Mouse (Mus musculus): ENCODE data around the gene Atad3a. TPM values are rescaled to one million over a fixed set of nuclear protein-coding genes. Genes with fewer than 3 reads are reported as not detected.
"Not testable (repeated sequence)": the region's sequence is repeated elsewhere in the genome, so short reads cannot be mapped to it uniquely, and the experiment has no call there.

Gene Atad3a
- 93.8 and 94.9 TPM in 2 replicates for polyA plus RNA-seq (2015; fragmentation: Nextera tagmentation; extraction: Ambion mirVana)

GRCm38 (mm10) chr4:155760613-155761355 lies at the start of gene Atad3a:
TSS of gene Atad3a (minus strand) at chr4:155761093.
- H3K4me2 ChIP-seq: peak within 1 kb of the TSS; percentile 97
- H3K4me3 ChIP-seq: peak within 1 kb of the TSS; percentile 91
- peak; percentile 95 for ATAC-seq (ENCODE audit: insufficient number of reproducible peaks, insufficient read depth, low FRiP score, low TSS enrichment, low read depth)
- peaks cover 18% of the 10 kb centered on the region for H3K36me3 ChIP-seq
- H3K27ac ChIP-seq: peak within 1 kb of the TSS; percentile 58
- peaks cover 22% of the 10 kb centered on the region for H3K4me1 ChIP-seq
- H3K9ac ChIP-seq: peak within 1 kb of the TSS; percentile 88
- WGBS: under 1% methylated on average over 68 of the region's 68 CpGs
- no peaks in the 10 kb centered on the region for H3K9me3 ChIP-seq
- H3K27me3 ChIP-seq: no peaks in the 10 kb centered on the region

GRCm38 (mm10) chr4:155807841-155808240 lies 46.9 kb upstream of the Atad3a start:
- ATAC-seq (ENCODE audit: insufficient number of reproducible peaks, insufficient read depth, low FRiP score, low TSS enrichment, low read depth): no peak
- H3K27me3 ChIP-seq: no peaks in the 10 kb centered on the region
- no peak overlapping the region for H3K9ac ChIP-seq
- 91% methylated on average over 3 of the region's 3 CpGs for WGBS
- H3K36me3 ChIP-seq: peaks cover 59% of the 10 kb centered on the region
- no peak overlapping the region for H3K4me3 ChIP-seq
- H3K4me1 ChIP-seq: peaks cover 25% of the 10 kb centered on the region
- H3K9me3 ChIP-seq: no peaks in the 10 kb centered on the region
- no peak overlapping the region for H3K27ac ChIP-seq
- no peak overlapping the region for H3K4me2 ChIP-seq

- ATAC-seq (ENCODE audit: insufficient number of reproducible peaks, insufficient read depth, low FRiP score, low TSS enrichment, low read depth): peak; percentile 96
- H3K36me3 ChIP-seq: peaks cover 34% of the 10 kb centered on the region
- no peaks in the 10 kb centered on the region; the same call in 1 of the 2 replicates for H3K27me3 ChIP-seq
- peaks cover 17% of the 10 kb centered on the region for H3K4me1 ChIP-seq
- peak overlapping the region; percentile 77 for H3K4me2 ChIP-seq
- no peaks in the 10 kb centered on the region for H3K9me3 ChIP-seq
- peak overlapping the region; percentile 93 for H3K9ac ChIP-seq
- peak overlapping the region; percentile 69 for H3K27ac ChIP-seq
- under 1% methylated on average over 58 of the region's 58 CpGs for WGBS
- peak overlapping the region; percentile 89 for H3K4me3 ChIP-seq
Observed at GRCm38 (mm10) chr4:155803340-155804041, 42.6 kb upstream of the Atad3a start.

GRCm38 (mm10) chr4:155802741-155803339 lies 41.9 kb upstream of the Atad3a start, which contains the start of gene Mrpl20:
TSS of gene Mrpl20 (plus strand) at chr4:155802878.
- Histone ChIP-seq H3K9me3 (no peaks in the 10 kb centered on the region), H3K27me3 (no peaks in the 10 kb centered on the region; the same call in 1 of the 2 replicates), H3K27ac (peak within 1 kb of the TSS; percentile 69), H3K36me3 (peaks cover 27% of the 10 kb centered on the region), H3K4me2 (peak within 1 kb of the TSS; percentile 77), H3K4me1 (peaks cover 17% of the 10 kb centered on the region), H3K4me3 (peak within 1 kb of the TSS; percentile 89), H3K9ac (peak within 1 kb of the TSS; percentile 93)
- no peak for ATAC-seq (ENCODE audit: insufficient number of reproducible peaks, insufficient read depth, low FRiP score, low TSS enrichment, low read depth)
- 7% methylated on average over 12 of the region's 12 CpGs for WGBS

GRCm38 (mm10) chr4:155802075-155802474 lies 41.2 kb upstream of the Atad3a start:
- ATAC-seq (ENCODE audit: insufficient number of reproducible peaks, insufficient read depth, low FRiP score, low TSS enrichment, low read depth): no peak
- no peaks in the 10 kb centered on the region; the same call in 1 of the 2 replicates for H3K27me3 ChIP-seq
- no peak overlapping the region for H3K27ac ChIP-seq
- no peaks in the 10 kb centered on the region for H3K9me3 ChIP-seq
- H3K4me2 ChIP-seq: no peak overlapping the region
- no peak overlapping the region for H3K9ac ChIP-seq
- H3K36me3 ChIP-seq: peaks cover 21% of the 10 kb centered on the region
- H3K4me3 ChIP-seq: no peak overlapping the region
- 100% methylated on average over 1 of the region's 1 CpGs for WGBS
- peaks cover 17% of the 10 kb centered on the region for H3K4me1 ChIP-seq

GRCm38 (mm10) chr4:155793730-155794129 lies 32.8 kb upstream of the Atad3a start:
- H3K27ac ChIP-seq: no peak overlapping the region
- ATAC-seq (ENCODE audit: insufficient number of reproducible peaks, insufficient read depth, low FRiP score, low TSS enrichment, low read depth): no peak
- no peak overlapping the region for H3K4me2 ChIP-seq
- H3K36me3 ChIP-seq: no peaks in the 10 kb centered on the region
- WGBS: 82% methylated on average over 2 of the region's 2 CpGs
- no peak overlapping the region for H3K9ac ChIP-seq
- no peaks in the 10 kb centered on the region; the same call in 1 of the 2 replicates for H3K27me3 ChIP-seq
- H3K4me3 ChIP-seq: no peak overlapping the region
- no peaks in the 10 kb centered on the region for H3K9me3 ChIP-seq
- H3K4me1 ChIP-seq: no peaks in the 10 kb centered on the region

- no peak for ATAC-seq (ENCODE audit: insufficient number of reproducible peaks, insufficient read depth, low FRiP score, low TSS enrichment, low read depth)
- no peak overlapping the region for H3K27ac ChIP-seq
- H3K4me1 ChIP-seq: no peaks in the 10 kb centered on the region
- H3K9ac ChIP-seq: no peak overlapping the region
- H3K36me3 ChIP-seq: no peaks in the 10 kb centered on the region
- H3K9me3 ChIP-seq: no peaks in the 10 kb centered on the region
- H3K4me2 ChIP-seq: no peak overlapping the region
- H3K27me3 ChIP-seq: no peaks in the 10 kb centered on the region
- WGBS: 75% methylated on average over 24 of the region's 24 CpGs
- H3K4me3 ChIP-seq: no peak overlapping the region
Observed at GRCm38 (mm10) chr4:155791240-155791933, 30.5 kb upstream of the Atad3a start.

GRCm38 (mm10) chr4:155790650-155791161 lies 29.8 kb upstream of the Atad3a start:
- Histone ChIP-seq H3K27me3 (no peaks in the 10 kb centered on the region), H3K27ac (no peak overlapping the region), H3K9ac (no peak overlapping the region), H3K4me3 (no peak overlapping the region), H3K9me3 (no peaks in the 10 kb centered on the region), H3K4me2 (no peak overlapping the region), H3K36me3 (no peaks in the 10 kb centered on the region), H3K4me1 (no peaks in the 10 kb centered on the region)
- no peak for ATAC-seq (ENCODE audit: insufficient number of reproducible peaks, insufficient read depth, low FRiP score, low TSS enrichment, low read depth)
- 52% methylated on average over 3 of the region's 3 CpGs for WGBS

GRCm38 (mm10) chr4:155790021-155790489 lies 29.2 kb upstream of the Atad3a start, which contains the start of gene Ankrd65:
TSS of gene Ankrd65 (plus strand) at chr4:155790439.
- 78% methylated on average over 3 of the region's 3 CpGs for WGBS

GRCm38 (mm10) chr4:155788833-155789232 lies 27.9 kb upstream of the Atad3a start:
- not testable (repeated sequence) for H3K4me3 ChIP-seq; H3K4me1 ChIP-seq; ATAC-seq (ENCODE audit: insufficient number of reproducible peaks, insufficient read depth, low FRiP score, low TSS enrichment, low read depth); H3K4me2 ChIP-seq; H3K36me3 ChIP-seq; H3K9ac ChIP-seq; H3K9me3 ChIP-seq; H3K27me3 ChIP-seq; H3K27ac ChIP-seq
- 82% methylated on average over 4 of the region's 4 CpGs for WGBS

More at GRCm38 (mm10) chr4:155790021-155790489, 29.2 kb upstream of the Atad3a start, which contains the start of gene Ankrd65:
- Histone ChIP-seq H3K27me3 (no peaks in the 10 kb centered on the region), H3K9ac (no peak within 1 kb of the TSS), H3K4me3 (no peak within 1 kb of the TSS), H3K36me3 (no peaks in the 10 kb centered on the region), H3K4me1 (0 out of 2 replicates have a peak, but pooled peaks cover 3% of the 10 kb centered on the region), H3K9me3 (no peaks in the 10 kb centered on the region), H3K4me2 (no peak within 1 kb of the TSS), H3K27ac (peak within 1 kb of the TSS; percentile 28; the same call in 1 of the 2 replicates)
- no peak for ATAC-seq (ENCODE audit: insufficient number of reproducible peaks, insufficient read depth, low FRiP score, low TSS enrichment, low read depth)

GRCm38 (mm10) chr4:155788300-155788699 lies 27.4 kb upstream of the Atad3a start:
- Histone ChIP-seq H3K9ac (no peak overlapping the region), H3K36me3 (no peaks in the 10 kb centered on the region), H3K27ac (no peak overlapping the region), H3K27me3 (no peaks in the 10 kb centered on the region), H3K4me1 (peaks cover 7% of the 10 kb centered on the region), H3K4me2 (no peak overlapping the region), H3K4me3 (no peak overlapping the region), H3K9me3 (no peaks in the 10 kb centered on the region)
- ATAC-seq (ENCODE audit: insufficient number of reproducible peaks, insufficient read depth, low FRiP score, low TSS enrichment, low read depth): no peak
- WGBS: 70% methylated on average over 3 of the region's 3 CpGs
